Mouse (Mus musculus): ENCODE results near the gene Swsap1. TPM values are rescaled to one million over a fixed set of nuclear protein-coding genes. Genes with fewer than 3 reads are reported as not detected.

Gene Swsap1
- polyA plus RNA-seq (2012; rRNA removed): 10.7 and 11.4 TPM in 2 replicates

DNA sequence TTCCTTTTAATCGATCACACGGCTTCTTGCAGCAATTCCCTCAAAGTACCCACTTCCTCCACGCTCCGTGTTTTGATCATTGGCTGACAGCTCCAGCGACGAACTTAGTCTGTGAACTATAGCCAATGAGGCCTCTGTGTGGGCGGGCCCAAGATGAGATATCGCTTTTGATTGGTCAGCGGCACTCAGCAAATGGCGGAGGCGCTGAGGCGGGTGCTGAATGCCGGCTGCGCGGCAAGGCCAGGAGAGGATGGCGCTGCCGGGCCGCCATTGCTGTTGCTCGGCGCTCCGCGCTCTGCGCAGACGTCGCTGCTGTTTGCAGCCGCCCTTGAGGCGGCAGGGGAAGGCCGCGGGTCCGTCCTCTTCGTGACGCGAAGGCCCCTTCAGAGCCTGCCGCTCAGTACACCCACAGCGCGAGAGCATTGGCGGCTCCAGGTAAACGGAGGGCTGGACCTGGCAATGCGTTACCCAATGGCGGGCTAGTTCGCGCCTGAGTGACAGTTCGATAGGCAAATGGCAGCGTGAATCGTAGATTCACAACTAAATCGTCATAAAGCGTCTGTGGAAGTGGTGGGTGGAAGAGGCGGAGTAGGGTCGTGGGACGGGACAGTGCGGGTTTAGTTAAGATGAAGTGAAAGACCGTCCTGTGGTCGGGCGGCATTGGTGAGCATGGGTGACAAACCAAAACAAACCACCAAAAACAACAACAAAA lies at the start of gene Swsap1:
Gene Swsap1, plus strand, starts transcription at position 186 of the 712 bp plus-strand sequence.

DNA sequence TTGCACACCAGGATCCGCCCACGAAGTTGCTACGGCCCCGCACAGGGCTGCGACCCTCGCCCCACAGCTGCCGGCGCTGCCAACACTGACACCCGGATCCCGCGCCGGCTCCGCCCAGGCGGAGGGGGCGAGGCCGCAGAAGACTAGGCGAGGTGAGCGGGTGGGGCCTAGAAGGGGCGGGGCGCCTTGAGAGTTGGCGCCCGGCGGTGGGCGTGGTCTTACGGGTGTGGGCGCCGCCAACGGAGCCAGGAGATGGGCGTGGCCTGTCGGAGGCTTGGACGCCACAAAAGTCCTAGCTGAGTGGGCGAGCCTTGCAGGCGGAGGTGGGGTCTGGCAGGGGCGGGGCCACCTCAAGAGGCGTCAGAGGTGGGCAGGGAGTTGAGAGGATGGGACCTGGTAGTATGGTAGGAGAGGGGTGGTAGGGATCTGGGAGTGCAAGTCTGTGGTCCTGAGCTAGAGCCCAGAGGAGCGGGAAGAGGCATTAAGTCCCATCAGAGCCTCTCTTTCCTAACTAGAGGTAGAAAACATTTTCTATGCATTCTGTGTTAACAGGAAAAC lies 37.4 kb upstream of the Swsap1 start, which contains the start of gene Rab3d:
Gene Rab3d, minus strand, starts transcription at position 158 of the 558 bp plus-strand sequence.

DNA sequence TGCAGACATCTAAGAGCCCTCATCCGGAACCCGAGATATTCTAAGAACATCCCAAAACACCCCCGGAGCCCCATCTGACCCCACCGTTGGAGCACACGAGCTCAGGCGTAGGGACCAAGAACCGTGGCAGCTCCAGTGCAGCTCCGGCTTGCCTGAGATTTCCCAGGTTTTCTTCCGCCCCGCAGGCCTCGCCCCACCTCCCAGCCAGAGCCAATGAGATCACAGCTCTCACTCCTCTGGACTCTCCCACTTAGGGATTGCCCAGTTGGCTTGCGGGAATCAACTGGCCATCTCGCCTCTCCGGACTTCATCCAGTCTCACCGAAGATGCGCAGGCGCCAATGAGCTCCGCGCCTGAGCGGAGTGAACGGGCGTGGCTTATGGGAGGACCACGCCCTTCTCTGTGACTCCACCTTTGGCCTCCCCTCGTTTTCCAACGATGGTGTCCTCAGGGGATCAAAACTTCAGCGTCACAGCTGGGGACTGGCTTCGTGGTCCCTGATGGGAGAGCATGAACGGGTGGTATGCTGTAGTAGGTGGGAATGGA lies 28.3 kb upstream of the Swsap1 start, which contains the start of the genes Ccdc159 and Tmem205:
Gene Ccdc159, plus strand, starts transcription at position 264 of the 546 bp plus-strand sequence.
Gene Tmem205, minus strand, starts transcription at position 349 of the 546 bp plus-strand sequence.

DNA sequence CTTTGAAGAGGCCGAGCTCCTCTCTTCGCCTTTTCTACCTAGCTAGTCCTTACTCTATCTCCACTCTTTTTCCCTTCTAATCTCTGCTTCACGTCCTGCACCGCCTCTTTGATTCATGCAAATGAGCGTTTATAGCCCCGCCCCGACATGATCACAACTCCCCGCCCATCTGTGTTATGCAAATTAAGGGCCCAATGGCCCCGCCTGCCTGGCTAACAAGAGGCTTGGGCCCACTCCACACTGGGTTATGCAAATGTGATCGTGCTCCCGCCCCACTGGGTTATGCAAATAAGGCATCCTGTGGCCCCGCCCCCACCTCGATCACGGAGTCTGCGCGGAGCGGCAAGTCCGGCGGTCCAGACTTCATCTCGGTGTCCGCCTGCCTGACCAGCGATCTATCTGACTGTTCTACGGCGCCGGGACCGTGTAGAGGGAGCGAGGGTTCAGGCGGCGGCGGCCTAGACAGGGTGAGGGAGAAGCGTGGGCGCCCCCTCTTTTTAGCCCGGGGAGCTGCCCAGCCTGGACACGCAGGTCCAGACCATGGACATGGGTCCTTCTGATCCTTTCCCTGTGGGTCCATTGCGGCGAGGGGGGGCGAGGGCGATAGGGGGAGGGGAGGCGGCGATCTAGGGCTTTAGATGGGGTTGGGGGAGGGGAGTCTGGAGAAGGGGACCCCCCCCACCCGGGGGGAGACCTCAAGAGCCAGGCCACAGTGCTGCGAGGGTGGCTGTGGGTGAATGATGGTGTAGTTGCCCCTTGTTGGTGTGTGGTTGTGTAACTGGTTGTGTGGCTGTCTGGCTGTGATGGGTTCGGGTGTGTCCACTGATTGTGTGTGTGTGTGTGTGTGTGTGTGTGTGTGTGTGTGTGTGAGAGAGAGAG lies 18.6 kb upstream of the Swsap1 start, which contains the start of gene Plppr2:
Gene Plppr2, plus strand, starts transcription at position 342 of the 879 bp plus-strand sequence.

DNA sequence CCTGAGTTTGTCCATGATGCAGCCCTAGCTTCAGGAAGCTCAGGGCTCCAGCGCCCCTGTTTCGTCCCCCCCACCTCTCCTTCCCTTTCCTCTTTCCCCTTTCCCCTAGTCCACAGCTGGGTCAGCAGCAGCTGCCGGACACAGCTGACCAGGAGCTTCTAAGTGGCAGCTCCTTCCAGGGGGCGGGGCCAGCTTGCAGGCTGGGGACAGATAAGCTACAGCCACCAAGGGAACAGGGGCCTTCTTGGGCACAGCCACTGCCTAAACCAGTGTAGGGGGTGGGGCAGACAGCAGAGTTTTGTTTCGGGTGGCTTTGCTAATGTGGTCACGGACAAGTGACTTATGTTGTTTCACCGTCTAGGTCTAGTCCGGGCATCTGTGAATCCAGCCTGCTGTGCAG lies 7.9 kb downstream of the Swsap1 start, which contains the start of gene Epor:
Gene Epor, minus strand, starts transcription at position 90 of the 400 bp plus-strand sequence.

DNA sequence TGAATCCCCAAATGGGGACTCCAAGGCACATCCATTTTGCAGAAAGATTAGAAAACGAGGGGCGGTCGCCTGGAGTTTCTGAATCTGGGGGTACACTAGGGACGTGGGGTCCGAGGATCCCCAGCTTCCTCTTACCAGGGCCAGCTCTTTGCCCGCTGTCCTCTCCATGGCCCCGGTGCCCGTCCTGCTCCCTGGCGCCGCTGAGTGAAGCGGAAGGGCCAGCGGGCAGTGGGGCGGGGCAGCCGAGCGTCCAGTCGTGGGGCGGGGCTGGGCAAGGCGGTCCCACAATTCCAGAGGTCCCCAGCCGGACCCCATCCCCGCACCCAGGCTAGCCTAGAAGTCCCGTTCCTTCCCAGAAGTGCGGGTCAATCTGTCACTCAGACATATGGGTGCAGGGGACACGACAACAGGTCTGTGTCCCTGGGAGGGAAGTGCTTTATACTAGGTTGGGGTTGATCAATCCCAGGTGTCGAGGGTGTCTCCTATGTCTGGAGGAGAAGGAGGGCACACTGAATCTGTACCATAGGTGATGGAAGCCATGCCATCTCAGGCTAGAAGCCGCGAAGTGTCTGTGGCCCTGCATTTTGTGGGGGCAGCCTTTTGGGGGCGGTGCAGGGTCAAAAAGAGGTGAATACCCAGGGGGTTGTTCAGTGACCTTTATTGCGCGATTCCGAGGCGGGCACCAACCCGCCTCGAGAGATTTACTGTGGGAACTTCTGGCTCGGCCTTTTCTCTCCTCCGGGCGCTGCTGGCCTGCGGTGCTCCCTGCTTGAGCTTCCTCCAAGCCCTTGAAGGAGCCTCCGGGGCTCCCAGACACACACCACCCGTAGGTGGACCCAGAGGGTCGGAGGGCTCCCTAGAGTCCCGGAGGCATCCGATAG lies 33.9 kb downstream of the Swsap1 start, which contains the start of gene Rgl3:
Gene Rgl3, minus strand, starts transcription at position 217 of the 881 bp plus-strand sequence.

DNA sequence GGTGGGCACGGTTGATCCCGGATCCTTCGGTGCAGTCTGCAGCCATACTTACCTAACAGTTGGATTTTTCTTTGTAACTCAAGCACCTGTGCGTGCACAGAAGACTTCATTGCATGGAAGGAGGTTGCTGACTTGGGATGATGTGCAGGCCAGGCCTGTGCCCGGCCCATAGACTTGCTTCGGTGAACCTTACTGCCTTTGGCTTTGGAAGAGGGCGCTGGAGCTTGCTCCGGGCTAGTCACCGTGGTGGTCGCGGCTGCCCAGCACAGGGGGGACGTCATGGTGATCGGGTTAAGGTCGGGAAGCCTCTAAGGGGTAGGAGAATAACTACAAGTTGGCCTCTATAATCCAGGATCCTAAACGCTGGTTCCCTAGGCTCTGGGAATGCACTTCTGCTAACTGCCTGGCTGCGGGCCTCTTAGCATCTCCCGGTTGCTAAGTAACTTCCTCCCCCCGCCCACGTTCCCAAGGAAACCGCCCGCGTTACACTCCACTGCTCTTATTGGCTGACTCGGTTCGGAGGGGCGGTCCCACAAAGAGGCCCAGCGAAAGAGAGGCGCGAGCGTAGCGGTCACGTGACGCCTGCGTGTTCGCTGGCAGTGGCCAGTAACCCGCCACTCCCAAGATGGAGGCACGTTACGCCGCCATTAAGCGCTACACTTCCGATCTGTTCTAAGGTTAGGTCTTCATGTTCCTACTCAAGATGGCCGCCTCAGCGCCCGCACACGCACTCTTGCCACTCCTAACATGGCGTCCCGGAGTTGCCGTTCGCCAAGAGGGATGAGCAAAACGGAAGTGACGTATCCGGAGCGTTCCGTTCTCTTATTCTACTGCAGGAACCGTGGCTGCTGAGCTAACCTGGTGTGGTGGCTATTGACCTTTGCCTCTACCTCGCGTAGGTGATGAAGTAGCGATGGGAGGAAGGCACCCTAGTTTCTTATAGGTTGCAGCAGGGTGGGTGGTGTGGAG lies 46.9 kb downstream of the Swsap1 start, which contains the start of the genes Ccdc151 and Prkcsh:
Gene Ccdc151, minus strand, starts transcription at position 441 of the 969 bp plus-strand sequence.
Gene Prkcsh, plus strand, starts transcription at position 613 of the 969 bp plus-strand sequence.

Other genes starting within 250 kb of the Swsap1 start
- 118 and 138 TPM in 2 replicates for gene Ldlr, start 232.3 kb upstream of the Swsap1 start, polyA plus RNA-seq (2012; rRNA removed)
- gene Spc24, start 195.5 kb upstream of the Swsap1 start, polyA plus RNA-seq (2012; rRNA removed): 16.7 and 19.3 TPM in 2 replicates
- 70.7 and 71.0 TPM in 2 replicates for gene Kank2, start 157.0 kb upstream of the Swsap1 start, polyA plus RNA-seq (2012; rRNA removed)
- 3.7 TPM in 2 replicates for gene Angptl8, start 120.2 kb upstream of the Swsap1 start, polyA plus RNA-seq (2012; rRNA removed)
- gene Dock6, start 103.1 kb upstream of the Swsap1 start, polyA plus RNA-seq (2012; rRNA removed): 98.9 and 106 TPM in 2 replicates
- 231 and 273 TPM in 2 replicates for gene Rab3d, start 37.6 kb upstream of the Swsap1 start, polyA plus RNA-seq (2012; rRNA removed)
- gene Ccdc159, start 28.3 kb upstream of the Swsap1 start, polyA plus RNA-seq (2012; rRNA removed): 3.5 and 4.3 TPM in 2 replicates
- gene Tmem205, start 28.2 kb upstream of the Swsap1 start, polyA plus RNA-seq (2012; rRNA removed): 140 and 146 TPM in 2 replicates
- gene Plppr2, start 18.7 kb upstream of the Swsap1 start, polyA plus RNA-seq (2012; rRNA removed): 14.2 and 16.6 TPM in 2 replicates
- gene Epor, start 7.8 kb downstream of the Swsap1 start, polyA plus RNA-seq (2012; rRNA removed): 2.7 and 3.2 TPM in 2 replicates
- 19.5 and 21.6 TPM in 2 replicates for gene Rgl3, start 33.7 kb downstream of the Swsap1 start, polyA plus RNA-seq (2012; rRNA removed)
- gene Ccdc151, start 46.9 kb downstream of the Swsap1 start, polyA plus RNA-seq (2012; rRNA removed): 0.09 and 0.17 TPM in 2 replicates
- 93.8 and 123 TPM in 2 replicates for gene Prkcsh, start 47.1 kb downstream of the Swsap1 start, polyA plus RNA-seq (2012; rRNA removed)
- gene Elavl3, start 96.3 kb downstream of the Swsap1 start, polyA plus RNA-seq (2012; rRNA removed): 1.0 and 1.1 TPM in 2 replicates
- gene Gm49318, start 115.5 kb downstream of the Swsap1 start, polyA plus RNA-seq (2012; rRNA removed): not detected in 2 replicates
- gene Zfp653, start 115.6 kb downstream of the Swsap1 start, polyA plus RNA-seq (2012; rRNA removed): 15.4 and 17.0 TPM in 2 replicates
- 36.5 and 42.9 TPM in 2 replicates for gene Ecsit, start 129.7 kb downstream of the Swsap1 start, polyA plus RNA-seq (2012; rRNA removed)
- gene Cnn1, start 143.5 kb downstream of the Swsap1 start, polyA plus RNA-seq (2012; rRNA removed): 1,015 and 1,314 TPM in 2 replicates
- gene Elof1, start 161.4 kb downstream of the Swsap1 start, polyA plus RNA-seq (2012; rRNA removed): 153 and 199 TPM in 2 replicates
- gene Acp5, start 180.0 kb downstream of the Swsap1 start, polyA plus RNA-seq (2012; rRNA removed): 443 and 452 TPM in 2 replicates
- 46.7 and 79.5 TPM in 2 replicates for gene Pigyl, start 201.1 kb downstream of the Swsap1 start, polyA plus RNA-seq (2012; rRNA removed)
- gene Zfp872, start 232.3 kb downstream of the Swsap1 start, polyA plus RNA-seq (2012; rRNA removed): not detected in 2 replicates

Data from colon, adult 2 months (tissue).